Mouse (Mus musculus) stomach, postnatal 0 days (tissue): ENCODE measurements around the gene Fam118a. TPM values are rescaled to one million over a fixed set of nuclear protein-coding genes. Genes with fewer than 3 reads are reported as not detected.
A peak's percentile ranks its signal among the peaks of the same experiment; 100 is the strongest.
"Not testable (repeated sequence)": the region's sequence is repeated elsewhere in the genome, so short reads cannot be mapped to it uniquely, and the experiment has no call there.

Experiments used
- ATAC-seq: fragments of 200-750 bp; cut with Nextera tagmentation; 2 replicates; pipeline ENCODE4 v1.8.0; 2017; ENCODE audit not compliant: low FRiP score, low TSS enrichment
- DNase-seq: peaks from one replicate; pipeline ENCODE4 v3.0.0-alpha.2; 2016; ENCODE audit warnings: low spot score
- H3K27ac ChIP-seq: fragments of 300-500 bp; sonication (generic); replicated peaks from 2 replicates; pipeline ENCODE4 v1.5.1; 2014; ENCODE audit warnings: mild to moderate bottlenecking, control low read depth
- H3K27me3 ChIP-seq: fragments of 300-500 bp; sonication (generic); 2 replicates; pipeline ENCODE4 v1.6.1; 2014; ENCODE audit warnings: low read length; ENCODE audit not compliant: control insufficient read depth, insufficient read depth
- H3K36me3 ChIP-seq: fragments of 300-500 bp; sonication (generic); 2 replicates; pipeline ENCODE4 v1.6.1; 2014; ENCODE audit warnings: low read length, mixed read lengths; ENCODE audit not compliant: control insufficient read depth, insufficient read depth
- H3K4me1 ChIP-seq: fragments of 300-500 bp; sonication (generic); replicated peaks from 2 replicates; pipeline ENCODE4 v1.6.1; 2014; ENCODE audit warnings: antibody characterized with exemption; ENCODE audit not compliant: control insufficient read depth, insufficient read depth
- H3K4me2 ChIP-seq: fragments of 300-500 bp; sonication (generic); replicated peaks from 2 replicates; pipeline ENCODE4 v1.6.1; 2014; ENCODE audit warnings: low read depth, mild to moderate bottlenecking, control low read depth, moderate library complexity
- H3K4me3 ChIP-seq: fragments of 300-500 bp; sonication (generic); 2 replicates; pipeline ENCODE4 v1.5.1; 2014; ENCODE audit warnings: low read depth, low read length, control low read depth
- H3K9ac ChIP-seq: fragments of 300-500 bp; sonication (generic); 2 replicates; pipeline ENCODE4 v1.6.1; 2014; ENCODE audit warnings: mild to moderate bottlenecking, low read length, control low read depth, mixed read lengths
- H3K9me3 ChIP-seq: fragments of 300-500 bp; sonication (generic); 2 replicates; pipeline ENCODE4 v1.6.1; 2016; ENCODE audit warnings: low read length; ENCODE audit not compliant: control insufficient read depth
- CTCF ChIP-seq: IDR thresholded peaks from 2 replicates; pipeline ENCODE4 v1.5.1; 2016; ENCODE audit warnings: antibody characterized with exemption, low read depth, mild to moderate bottlenecking, moderate library complexity
- EP300 ChIP-seq: optimal IDR thresholded peaks from 2 replicates; pipeline ENCODE3; 2016; ENCODE audit warnings: antibody characterized with exemption
- WGBS: fragments of 180-500 bp; shearing (Covaris S2); extraction: QIAGEN DNeasy Blood & Tissue Kit; methylation state at CpG from one replicate; pipeline ENCODE4 v1.1.7; 2014; 5-methylcytosine and 5-hydroxymethylcytosine counted together
- polyA plus RNA-seq: library from polyadenylated mRNA; unstranded; fragments of >200 nt; fragmentation: Nextera tagmentation; extraction: Ambion mirVana; gene quantifications from 2 replicates; pipeline ENCODE4 v1.2.1, GENCODE M21; 2015

The Fam118a gene
- polyA plus RNA-seq, 1 experiment from 2014 or later = 18.3 TPM

GRCm38 (mm10) chr15:85022211-85022610 is 6.5 kb upstream of the Fam118a start:
- H3K4me1 ChIP-seq = peaks cover 1% of the 10 kb centered on the region; the same call in 1 of the 2 replicates
- no peaks in the 10 kb centered on the region for H3K27me3 ChIP-seq
- no peak overlapping the region for H3K4me3 ChIP-seq
- H3K4me2 ChIP-seq = no peak overlapping the region
- H3K27ac ChIP-seq = no peak overlapping the region
- no peak for ATAC-seq
- no peaks in the 10 kb centered on the region for H3K9me3 ChIP-seq
- 71% methylated on average over 4 of the region's 4 CpGs for WGBS
- DNase-seq = no peak
- H3K9ac ChIP-seq = no peak overlapping the region
- TF ChIP-seq EP300 (no peak), CTCF (no peak)
- no peaks in the 10 kb centered on the region for H3K36me3 ChIP-seq

GRCm38 (mm10) chr15:85026197-85026596 is 2.6 kb upstream of the Fam118a start:
- ATAC-seq = no peak
- Histone ChIP-seq H3K9me3 (no peaks in the 10 kb centered on the region), H3K9ac (no peak overlapping the region), H3K27me3 (no peaks in the 10 kb centered on the region), H3K4me3 (no peak overlapping the region), H3K27ac (no peak overlapping the region), H3K36me3 (no peaks in the 10 kb centered on the region), H3K4me1 (no peaks in the 10 kb centered on the region), H3K4me2 (no peak overlapping the region)
- no peak for DNase-seq
- no peak for TF ChIP-seq EP300
- TF ChIP-seq CTCF = no peak
- WGBS = 90% methylated on average over 4 of the region's 4 CpGs

GRCm38 (mm10) chr15:85027740-85028139 is 1.0 kb upstream of the Fam118a start:
- H3K36me3 ChIP-seq = no peaks in the 10 kb centered on the region
- H3K27ac ChIP-seq = no peak overlapping the region
- no peak overlapping the region for H3K9ac ChIP-seq
- no peak overlapping the region for H3K4me2 ChIP-seq
- no peaks in the 10 kb centered on the region for H3K4me1 ChIP-seq
- H3K9me3 ChIP-seq = no peaks in the 10 kb centered on the region
- H3K4me3 ChIP-seq = no peak overlapping the region
- TF ChIP-seq EP300 (no peak), CTCF (no peak)
- no peaks in the 10 kb centered on the region for H3K27me3 ChIP-seq
- DNase-seq (peak; percentile 58), ATAC-seq (peak; percentile 87)
- 44% methylated on average over 4 of the region's 4 CpGs for WGBS

DNA sequence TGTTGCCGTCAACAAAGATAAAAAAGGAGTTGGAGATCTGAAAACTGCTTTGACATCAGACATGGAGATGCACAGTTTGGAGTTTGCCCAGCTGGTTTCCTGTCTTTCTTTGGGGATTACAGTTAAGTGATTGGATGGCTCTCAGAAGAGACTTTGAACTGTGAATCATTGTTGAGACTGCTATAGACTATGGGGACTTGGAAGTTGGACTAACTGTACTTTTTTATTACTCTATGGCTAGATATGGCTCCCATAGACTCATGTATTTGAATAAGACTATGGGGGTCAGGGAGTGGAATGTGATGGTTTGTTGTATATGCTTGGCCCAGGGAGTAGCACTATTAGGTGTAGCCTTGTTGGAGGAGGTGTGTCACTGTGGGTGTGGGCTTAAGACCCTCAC is 1.9 kb downstream of the Fam118a start:
- not testable (repeated sequence) for H3K9ac ChIP-seq, H3K4me1 ChIP-seq, H3K27ac ChIP-seq, H3K4me3 ChIP-seq, H3K9me3 ChIP-seq, DNase-seq, ATAC-seq, H3K36me3 ChIP-seq, H3K27me3 ChIP-seq, H3K4me2 ChIP-seq
- WGBS = 36% methylated on average over 1 of the region's 1 CpGs

DNA sequence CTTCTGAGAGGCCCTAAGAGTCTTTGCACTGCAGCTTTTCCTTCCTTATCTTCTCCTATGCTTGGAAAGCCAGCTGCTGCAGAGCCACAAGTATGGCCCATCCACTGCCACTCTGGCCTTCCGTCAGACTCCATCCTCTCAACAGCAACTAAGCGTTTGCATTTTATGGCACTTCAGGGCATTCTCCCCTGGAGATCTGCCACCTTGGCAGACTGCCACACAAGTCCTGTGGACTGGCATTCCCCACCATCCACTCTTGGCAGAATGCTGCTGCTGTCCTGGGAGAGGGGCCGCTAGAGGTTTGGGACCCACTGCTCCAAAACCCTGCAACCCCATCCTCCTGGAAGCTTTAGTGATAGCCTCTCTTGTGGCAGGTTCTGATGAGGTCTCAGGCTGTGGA is 3.1 kb downstream of the Fam118a start:
- WGBS = 67% methylated on average over 3 of the region's 3 CpGs
- ATAC-seq = no peak
- Histone ChIP-seq H3K4me2 (no peak overlapping the region), H3K9ac (no peak overlapping the region), H3K4me3 (no peak overlapping the region), H3K4me1 (peaks cover 2% of the 10 kb centered on the region; the same call in 1 of the 2 replicates), H3K27me3 (no peaks in the 10 kb centered on the region), H3K27ac (no peak overlapping the region), H3K9me3 (no peaks in the 10 kb centered on the region), H3K36me3 (no peaks in the 10 kb centered on the region)
- no peak for DNase-seq
- TF ChIP-seq EP300 (no peak), CTCF (no peak)

- H3K27me3 ChIP-seq, H3K4me1 ChIP-seq, H3K9me3 ChIP-seq, H3K36me3 ChIP-seq, H3K4me3 ChIP-seq, H3K9ac ChIP-seq, H3K4me2 ChIP-seq: not testable (repeated sequence)
- peak overlapping the region; percentile 87 for H3K27ac ChIP-seq
- DNase-seq = peak; percentile 69
- peak; percentile 55 for ATAC-seq
- WGBS = 38% methylated on average over 7 of the region's 7 CpGs
Observed at GRCm38 (mm10) chr15:85033916-85034315, 5.2 kb downstream of the Fam118a start.
